Mouse (Mus musculus) intestine, postnatal 0 days (tissue): ENCODE results near the gene Ubash3b. TPM values are rescaled to one million over a fixed set of nuclear protein-coding genes. Genes with fewer than 3 reads are reported as not detected.

Source experiments
- ATAC-seq: fragments of 200-750 bp; cut with Nextera tagmentation; 2 replicates; pipeline ENCODE4 v1.8.0; 2017; ENCODE audit warnings: mild to moderate bottlenecking, moderate TSS enrichment, moderate library complexity
- H3K27ac ChIP-seq: fragments of 300-500 bp; sonication (generic); 2 replicates; pipeline ENCODE4 v1.5.1; 2014; ENCODE audit warnings: mild to moderate bottlenecking, low read depth, low read length, moderate library complexity
- H3K27me3 ChIP-seq: fragments of 300-500 bp; sonication (generic); replicated peaks from 2 replicates; pipeline ENCODE4 v1.6.1; 2014; ENCODE audit warnings: low read length, mixed read lengths; ENCODE audit not compliant: control insufficient read depth, insufficient read depth
- H3K36me3 ChIP-seq: fragments of 300-500 bp; sonication (generic); 2 replicates; pipeline ENCODE4 v1.6.1; 2014; ENCODE audit warnings: mild to moderate bottlenecking, moderate library complexity; ENCODE audit not compliant: control insufficient read depth, insufficient read depth
- H3K4me1 ChIP-seq: fragments of 300-500 bp; sonication (generic); replicated peaks from 2 replicates; pipeline ENCODE4 v1.6.1; 2014; ENCODE audit warnings: antibody characterized with exemption, low read length, mixed read lengths; ENCODE audit not compliant: control insufficient read depth, insufficient read depth
- H3K4me2 ChIP-seq: fragments of 300-500 bp; sonication (generic); replicated peaks from 2 replicates; pipeline ENCODE4 v1.6.1; 2014; ENCODE audit warnings: low read depth, mild to moderate bottlenecking, moderate library complexity
- H3K4me3 ChIP-seq: fragments of 300-500 bp; sonication (generic); 2 replicates; pipeline ENCODE4 v1.5.1; 2014; ENCODE audit warnings: low read depth, low read length
- H3K9ac ChIP-seq: fragments of 300-500 bp; sonication (generic); 2 replicates; pipeline ENCODE4 v1.6.1; 2014; ENCODE audit warnings: mild to moderate bottlenecking, low read depth, low read length
- H3K9me3 ChIP-seq: fragments of 300-500 bp; sonication (generic); 2 replicates; pipeline ENCODE4 v1.6.1; 2016; ENCODE audit warnings: mixed run types; ENCODE audit not compliant: control insufficient read depth
- CTCF ChIP-seq: sonication (generic); IDR thresholded peaks from 2 replicates; pipeline ENCODE4 v1.5.1; 2016; ENCODE audit warnings: low read depth, mild to moderate bottlenecking, control low read depth, antibody characterized with exemption, moderate library complexity
- WGBS: fragments of 180-500 bp; shearing (Covaris S2); extraction: QIAGEN DNeasy Blood & Tissue Kit; methylation state at CpG from one replicate; pipeline ENCODE4 v1.1.7; 2014; 5-methylcytosine and 5-hydroxymethylcytosine counted together
- polyA plus RNA-seq: library from polyadenylated mRNA; unstranded; fragments of >200 nt; fragmentation: Nextera tagmentation; extraction: Ambion mirVana; gene quantifications from 2 replicates; pipeline ENCODE4 v1.2.1, GENCODE M21; 2015

The Ubash3b gene
- polyA plus RNA-seq, 1 experiment from 2014 or later = 6.3 TPM

DNA sequence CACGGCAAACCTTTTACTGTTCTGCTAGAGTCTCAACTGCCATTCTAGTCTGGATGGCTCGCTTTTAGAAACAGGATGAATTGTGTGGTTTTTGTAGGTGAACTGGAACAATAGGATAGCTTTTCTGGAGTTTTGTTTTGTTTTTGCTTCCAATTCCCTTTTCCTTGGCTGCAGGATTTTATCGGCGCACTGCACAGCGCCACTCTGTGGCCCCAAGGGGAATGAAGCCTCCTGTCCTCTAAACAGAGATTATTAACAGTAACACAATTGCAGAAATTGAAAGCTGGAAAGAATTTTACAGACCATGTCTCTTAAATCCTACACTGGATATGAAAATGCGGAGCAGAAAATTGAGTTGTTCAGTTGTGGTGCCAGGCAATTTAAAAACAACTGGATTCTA, 179.0 kb downstream of the Ubash3b start:
- Histone ChIP-seq H3K4me1 (no peaks in the 10 kb centered on the region), H3K27ac (no peak overlapping the region), H3K4me2 (no peak overlapping the region), H3K36me3 (no peaks in the 10 kb centered on the region), H3K9ac (no peak overlapping the region), H3K4me3 (no peak overlapping the region), H3K27me3 (0 out of 2 replicates have a peak, but pooled peaks cover 3% of the 10 kb centered on the region), H3K9me3 (no peaks in the 10 kb centered on the region)
- WGBS = 38% methylated on average over 6 of the region's 6 CpGs
- peak; percentile 73 for TF ChIP-seq CTCF
- no peak for ATAC-seq

DNA sequence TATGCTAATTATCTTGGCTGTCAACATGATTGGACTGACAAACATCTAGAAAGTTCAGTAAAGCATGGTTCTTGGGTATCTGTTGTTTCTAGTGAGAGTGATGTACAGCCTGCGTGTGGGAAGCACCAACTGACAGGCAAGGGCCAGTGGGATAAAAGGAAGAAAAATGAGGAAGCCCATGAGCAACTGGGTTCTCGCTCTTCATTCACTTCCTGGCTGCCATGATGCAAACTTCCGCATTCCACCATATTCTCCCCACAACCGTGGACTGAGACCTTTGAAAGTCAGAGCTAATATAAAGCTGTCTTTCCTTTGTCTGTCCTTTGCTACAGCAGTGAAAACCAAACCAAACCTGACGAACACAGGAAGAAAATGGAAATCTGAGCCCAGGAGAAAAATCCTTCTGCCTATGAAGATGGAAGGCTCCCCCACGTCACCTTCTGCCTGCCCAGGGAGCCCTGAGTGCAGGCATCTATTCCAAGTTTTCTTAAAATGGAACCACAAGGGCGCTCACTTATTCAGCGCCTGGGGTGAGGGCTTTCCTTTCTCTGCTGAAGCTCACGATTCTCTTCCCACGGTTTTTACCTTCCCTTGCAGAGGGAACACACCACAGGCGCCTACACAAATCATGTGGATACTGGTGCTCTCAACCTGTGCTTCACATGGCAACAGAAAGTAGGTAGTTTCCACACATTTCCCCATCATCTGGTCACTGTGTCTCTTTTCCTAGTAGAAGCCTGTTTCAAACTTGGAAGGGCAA, 187.3 kb downstream of the Ubash3b start:
- H3K4me1 ChIP-seq = no peaks in the 10 kb centered on the region
- no peak overlapping the region for H3K9ac ChIP-seq
- no peaks in the 10 kb centered on the region for H3K27me3 ChIP-seq
- H3K9me3 ChIP-seq = no peaks in the 10 kb centered on the region
- no peak overlapping the region for H3K4me3 ChIP-seq
- no peaks in the 10 kb centered on the region for H3K36me3 ChIP-seq
- no peak overlapping the region for H3K27ac ChIP-seq
- ATAC-seq = no peak
- H3K4me2 ChIP-seq = no peak overlapping the region
- no peak for TF ChIP-seq CTCF
- WGBS = 75% methylated on average over 11 of the region's 11 CpGs

DNA sequence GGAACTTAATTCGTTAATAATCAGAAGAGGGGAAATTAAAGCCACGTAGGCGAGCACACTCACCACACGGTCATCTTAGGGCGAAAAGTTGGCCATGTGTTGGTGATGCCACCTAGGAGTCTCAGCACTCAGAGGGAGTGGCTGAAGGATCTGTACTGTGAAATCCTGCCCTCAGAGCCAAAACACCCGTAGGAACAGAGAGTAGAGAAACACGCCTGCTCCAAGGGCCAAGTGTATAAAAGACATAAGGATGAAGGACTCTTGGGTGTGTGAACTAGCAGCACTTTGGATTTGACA, 197.1 kb downstream of the Ubash3b start:
- no peak for TF ChIP-seq CTCF

DNA sequence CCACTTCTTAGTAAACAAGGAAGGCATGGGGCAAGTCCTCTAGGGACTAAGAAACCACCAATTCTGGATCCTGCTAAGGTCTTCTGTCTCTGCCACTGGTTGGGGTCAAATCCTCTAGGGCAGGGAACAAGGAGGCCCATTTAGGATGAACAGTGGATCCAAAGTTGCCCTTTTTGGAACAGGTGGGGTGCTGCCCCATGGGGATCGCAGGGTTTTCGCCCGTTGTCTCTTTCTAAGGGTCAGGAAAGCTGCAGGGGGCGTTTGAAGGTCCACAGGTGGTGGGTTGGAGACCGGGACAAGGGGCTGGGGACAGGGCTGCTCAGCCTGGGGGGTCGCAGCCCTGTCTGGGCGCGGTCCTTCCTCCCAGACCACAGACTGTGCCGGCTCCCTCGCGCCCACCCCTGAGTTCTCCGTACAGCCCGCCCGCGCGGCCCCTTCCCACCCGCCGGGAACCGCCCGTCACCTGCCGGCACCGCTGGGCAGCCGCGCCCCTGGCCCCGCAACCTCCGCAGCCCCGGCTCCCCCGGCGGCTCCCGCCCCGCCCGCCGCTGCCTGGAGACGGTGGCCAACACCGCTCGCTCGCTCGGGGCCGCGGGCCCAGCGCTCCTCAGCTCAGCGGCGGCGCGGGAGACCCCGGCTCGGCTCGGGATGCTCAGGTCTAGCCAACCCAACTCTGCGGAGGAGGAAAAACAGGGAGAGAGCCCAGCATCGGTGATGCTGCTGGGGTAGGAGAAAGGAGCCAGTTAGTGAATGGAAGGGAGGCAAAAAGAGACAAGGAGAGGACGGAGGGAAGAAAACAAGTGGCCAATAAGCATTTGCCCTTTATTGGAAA, 197.7 kb downstream of the Ubash3b start, which contains the start of gene Jhy:
Gene Jhy, minus strand, starts transcription at position 533 of the 832 bp plus-strand sequence.
- H3K9ac ChIP-seq = no peak within 1 kb of the TSS
- no peaks in the 10 kb centered on the region for H3K9me3 ChIP-seq
- no peaks in the 10 kb centered on the region for H3K4me1 ChIP-seq
- no peak for ATAC-seq
- no peaks in the 10 kb centered on the region for H3K36me3 ChIP-seq
- 2% methylated on average over 48 of the region's 51 CpGs for WGBS
- TF ChIP-seq CTCF = no peak
- peaks cover 21% of the 10 kb centered on the region for H3K27me3 ChIP-seq
- H3K4me3 ChIP-seq = peak within 1 kb of the TSS; percentile 29
- peak within 1 kb of the TSS; percentile 61 for H3K4me2 ChIP-seq
- H3K27ac ChIP-seq = no peak within 1 kb of the TSS

More for the DNA sequence above, 197.1 kb downstream of the Ubash3b start:
- Histone ChIP-seq H3K9me3 (no peaks in the 10 kb centered on the region), H3K27ac (no peak overlapping the region), H3K27me3 (peaks cover 21% of the 10 kb centered on the region), H3K4me2 (peak overlapping the region; percentile 61), H3K36me3 (no peaks in the 10 kb centered on the region), H3K4me3 (peak overlapping the region; percentile 29; the same call in 1 of the 2 replicates), H3K9ac (no peak overlapping the region), H3K4me1 (no peaks in the 10 kb centered on the region)
- 31% methylated on average over 7 of the region's 7 CpGs for WGBS
- no peak for ATAC-seq

DNA sequence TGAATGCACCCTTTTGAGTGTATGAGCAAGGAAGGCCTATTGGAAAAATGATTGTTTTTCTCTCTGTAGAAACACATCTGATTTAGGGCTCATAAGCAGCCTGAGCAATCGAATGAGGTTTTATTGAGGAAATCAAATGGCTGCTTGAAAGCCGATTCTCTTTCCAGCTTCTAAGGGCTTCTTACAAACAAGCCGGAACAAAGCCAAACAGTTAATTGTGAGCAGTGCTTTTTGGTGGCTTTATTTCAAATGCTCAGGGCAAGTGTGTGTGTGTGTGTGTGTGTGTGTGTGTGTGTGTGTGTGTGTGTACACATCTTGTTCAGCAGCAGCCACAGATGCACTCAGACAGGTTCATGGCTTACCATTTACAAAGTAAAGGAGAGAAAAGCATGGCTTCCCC, 200.1 kb downstream of the Ubash3b start:
- ATAC-seq = no peak
- Histone ChIP-seq H3K4me3 (no peak overlapping the region), H3K9ac (no peak overlapping the region), H3K27me3 (peaks cover 21% of the 10 kb centered on the region), H3K4me2 (no peak overlapping the region), H3K9me3 (no peaks in the 10 kb centered on the region), H3K36me3 (no peaks in the 10 kb centered on the region), H3K4me1 (no peaks in the 10 kb centered on the region), H3K27ac (no peak overlapping the region)
- 68% methylated on average over 3 of the region's 3 CpGs for WGBS
- no peak for TF ChIP-seq CTCF

Other genes with a start within 250 kb of the Ubash3b start
- 0.14 TPM in 2 replicates for gene Jhy, start 197.6 kb downstream of the Ubash3b start, polyA plus RNA-seq
- gene Crtam, start 157.1 kb downstream of the Ubash3b start, polyA plus RNA-seq = 0.07 TPM in 1 of 2 replicates, not detected in the other